Mouse (Mus musculus): ENCODE results near the gene Acvrl1.
"Not testable (repeated sequence)": the region's sequence is repeated elsewhere in the genome, so short reads cannot be mapped to it uniquely, and the experiment has no call there.

Gene Acvrl1

DNA sequence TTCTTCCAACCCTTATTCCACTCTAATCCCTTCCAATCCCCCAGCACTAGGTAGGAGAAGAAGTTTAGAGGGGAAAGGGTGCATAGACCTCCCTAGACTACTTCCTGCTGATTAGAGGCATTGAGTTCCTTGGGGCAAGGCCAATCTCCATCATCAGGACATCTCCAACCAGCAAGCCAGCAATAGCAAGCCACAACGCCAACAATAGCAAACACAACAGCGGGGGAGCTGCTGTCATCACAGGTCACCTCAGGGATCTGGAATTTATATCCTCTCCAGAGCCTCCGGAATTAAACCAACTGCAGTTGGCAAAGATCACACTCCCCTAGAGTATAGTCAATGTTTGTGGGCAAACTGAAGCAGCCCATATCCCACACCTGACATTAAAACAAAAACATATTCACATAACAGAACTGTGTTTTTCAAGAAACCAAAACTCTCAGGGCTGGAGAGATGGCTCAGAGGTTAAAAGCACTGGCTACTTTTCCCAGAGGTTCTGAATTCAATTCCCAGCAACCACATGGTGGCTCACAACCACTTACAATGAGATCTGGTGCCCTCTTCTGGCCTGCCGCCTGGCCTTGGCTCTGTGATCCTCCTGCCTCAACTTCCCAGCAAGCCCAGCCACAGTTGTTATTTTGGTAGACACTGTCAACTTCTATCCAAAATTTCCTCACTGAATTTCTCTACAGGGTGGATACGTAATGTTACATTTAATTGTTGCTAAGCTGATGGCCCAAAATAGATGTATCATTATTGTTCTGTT is 20.2 kb upstream of the Acvrl1 start:
- in situ Hi-C loops (cut with MseI, MboI): loop anchor here in 1 of 2 experiments (5.0 kb wide), 1 partner anchor 46 kb away; no protein-coding TSS in a partner anchor

DNA sequence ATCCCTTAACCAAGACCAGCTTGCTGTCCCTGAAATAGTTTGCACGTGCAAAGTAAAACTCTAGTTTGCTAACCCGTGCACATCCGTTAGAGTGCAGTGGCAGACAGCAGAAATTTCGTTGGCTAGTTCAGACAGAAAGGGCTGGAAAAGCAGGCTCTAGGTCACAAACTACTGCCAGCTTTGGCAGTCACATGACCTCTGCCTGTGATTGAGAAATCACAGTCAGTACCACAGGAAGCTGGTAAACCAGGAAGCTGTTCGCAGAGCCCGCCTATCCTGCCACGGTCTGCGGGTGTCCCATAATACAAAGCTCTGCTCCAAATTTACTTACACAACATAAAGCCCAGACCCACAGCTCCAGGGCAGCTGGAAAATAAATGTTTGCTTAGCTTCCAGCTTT is 15.1 kb upstream of the Acvrl1 start:
- in situ Hi-C loops (cut with MseI, MboI): no loop called here

DNA sequence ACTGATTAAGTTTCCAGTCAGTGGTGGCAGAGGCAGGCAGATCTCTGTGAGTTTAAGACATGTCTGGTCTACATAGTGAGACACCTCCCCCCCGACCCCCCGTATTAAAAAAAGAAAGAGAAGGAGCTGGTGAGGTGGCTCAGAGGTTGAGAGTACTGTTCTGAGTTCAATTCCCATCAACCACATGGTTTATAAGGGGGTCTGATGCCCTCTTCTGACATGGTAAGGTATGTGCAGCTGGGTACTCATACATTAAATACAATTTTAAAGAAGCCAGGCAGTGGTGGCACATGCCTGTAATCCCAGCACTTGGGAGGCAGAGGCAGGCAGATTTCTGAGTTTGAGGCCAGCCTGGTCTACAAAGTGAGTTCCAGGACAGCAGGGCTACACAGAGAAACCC is 14.5 kb upstream of the Acvrl1 start:
- in situ Hi-C loops (cut with MseI, MboI): not testable (repeated sequence)

GRCm38 (mm10) chr15:101115511-101116110 is 12.7 kb upstream of the Acvrl1 start, which contains the start of gene Ankrd33:
Gene Ankrd33 (plus strand): TSS chr15:101115755.
- in situ Hi-C loops (cut with MseI, MboI): no loop called here

DNA sequence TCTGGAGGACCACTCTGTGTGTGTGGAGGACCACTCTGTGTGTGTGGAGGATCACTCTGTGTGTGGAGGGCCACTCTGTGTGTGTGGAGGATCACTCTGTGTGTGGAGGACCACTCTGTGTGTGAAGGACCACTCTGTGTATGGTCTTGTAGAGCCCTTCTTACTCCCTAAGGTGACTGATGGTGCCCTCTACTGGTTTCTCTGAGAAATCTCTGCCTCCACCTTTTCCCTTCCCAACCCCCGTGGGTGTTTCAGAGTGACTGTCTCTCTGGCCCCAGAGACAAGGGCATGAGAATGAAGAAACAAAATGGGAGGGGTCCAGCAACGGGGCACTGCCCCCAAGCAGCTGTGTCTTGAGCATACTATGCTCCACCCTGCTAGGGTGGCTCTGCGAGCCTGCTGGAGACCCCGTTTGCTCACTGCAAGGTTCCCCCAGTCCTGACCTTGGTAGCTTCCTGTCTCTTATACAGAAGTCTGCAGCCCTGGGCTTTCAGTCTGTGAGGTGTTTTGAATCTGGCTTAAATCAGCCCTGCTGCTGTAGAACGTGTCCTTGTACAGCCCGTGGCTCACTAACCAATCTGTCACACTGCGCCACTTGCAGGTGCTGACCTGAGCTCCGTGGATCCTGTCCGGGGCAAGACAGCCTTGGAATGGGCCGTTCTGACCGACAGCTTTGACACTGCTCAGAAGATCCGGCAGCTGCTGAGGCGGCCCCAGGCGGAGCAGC is 9.8 kb upstream of the Acvrl1 start:
- in situ Hi-C loops (cut with MseI, MboI): no loop called here

DNA sequence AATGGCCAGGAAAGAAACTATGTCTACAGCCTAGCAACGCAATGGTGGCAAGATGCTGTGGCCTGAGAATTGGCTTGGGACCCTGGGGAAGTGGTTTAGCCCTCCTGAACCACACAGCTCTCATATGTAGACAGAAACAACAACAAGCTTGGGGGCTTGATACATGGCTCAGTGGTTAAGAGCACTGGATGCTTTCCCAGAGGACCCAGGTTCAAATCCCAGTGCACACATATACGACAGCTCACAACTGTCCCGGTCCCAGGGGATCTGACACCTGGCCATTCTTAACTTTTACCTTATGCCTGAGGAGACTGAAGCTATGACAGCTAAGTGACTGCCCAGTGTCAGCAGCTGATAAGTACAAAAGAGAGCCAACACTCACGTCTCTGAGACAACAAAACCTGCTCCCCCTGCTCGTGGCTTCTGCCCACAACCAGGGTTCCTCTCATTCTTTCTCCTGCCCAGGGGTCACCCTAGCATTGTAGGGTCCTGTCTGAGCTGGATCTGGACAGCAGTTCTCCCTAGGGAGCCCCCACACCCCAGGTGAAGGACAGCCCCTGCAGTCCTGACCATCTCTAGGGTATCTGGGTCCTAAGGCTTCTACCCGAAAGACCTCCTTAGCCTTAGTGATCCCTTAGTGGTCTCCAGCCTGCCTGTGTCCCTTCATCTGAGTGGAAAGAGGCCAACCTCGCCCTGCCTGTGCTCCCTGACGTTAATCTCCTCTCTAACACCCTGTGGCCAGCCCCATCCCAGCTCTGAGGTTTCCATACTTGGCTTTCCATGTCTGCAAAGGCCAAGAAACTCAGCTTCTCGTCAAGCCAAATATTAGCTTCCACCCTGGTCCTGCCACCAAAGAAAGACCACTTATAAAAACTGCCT is 6.7 kb upstream of the Acvrl1 start:
- in situ Hi-C loops (cut with MseI, MboI): no loop called here

DNA sequence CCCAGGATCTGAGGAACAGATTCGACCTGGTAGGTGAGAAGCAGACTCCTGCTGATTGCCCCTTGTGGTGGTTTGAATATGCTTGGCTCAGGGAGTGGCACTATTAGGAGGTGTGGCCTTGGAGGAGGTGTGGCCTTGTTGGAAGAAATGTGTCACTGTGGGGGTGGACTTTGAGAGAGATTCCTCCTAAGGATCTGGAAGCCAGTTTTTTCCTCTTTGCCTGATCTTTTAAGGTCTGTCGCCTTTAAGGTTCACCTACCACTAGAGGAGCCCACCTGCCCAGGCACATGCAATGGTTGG is 6.1 kb upstream of the Acvrl1 start:
- in situ Hi-C loops (cut with MseI, MboI): no loop called here

- in situ Hi-C loops (cut with MseI, MboI): no loop called here
Observed at GRCm38 (mm10) chr15:101123202-101123601, 5.1 kb upstream of the Acvrl1 start.

DNA sequence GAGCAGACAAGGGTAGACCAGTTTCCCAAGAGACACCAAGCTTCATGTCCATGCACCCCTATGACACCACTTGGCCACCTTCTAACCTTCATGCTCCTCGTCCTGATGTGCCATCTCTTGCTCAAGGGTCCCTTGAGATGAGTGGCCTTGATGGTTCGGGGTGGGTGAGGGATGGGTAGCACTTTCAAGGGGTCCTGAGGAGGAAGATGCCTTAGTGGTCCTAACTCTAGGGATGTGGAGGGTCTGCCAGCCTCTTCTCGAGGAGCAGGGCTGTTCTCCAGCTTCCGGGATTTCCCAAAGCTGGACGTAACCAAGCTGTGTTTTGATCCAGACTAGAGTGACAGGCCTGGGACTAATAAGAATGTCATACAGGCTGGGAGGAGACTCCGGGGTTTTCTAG is 2.8 kb upstream of the Acvrl1 start:
- in situ Hi-C loops (cut with MseI, MboI): no loop called here

- in situ Hi-C loops (cut with MseI, MboI): no loop called here
Observed at GRCm38 (mm10) chr15:101126876-101127544, 1.3 kb upstream of the Acvrl1 start.

DNA sequence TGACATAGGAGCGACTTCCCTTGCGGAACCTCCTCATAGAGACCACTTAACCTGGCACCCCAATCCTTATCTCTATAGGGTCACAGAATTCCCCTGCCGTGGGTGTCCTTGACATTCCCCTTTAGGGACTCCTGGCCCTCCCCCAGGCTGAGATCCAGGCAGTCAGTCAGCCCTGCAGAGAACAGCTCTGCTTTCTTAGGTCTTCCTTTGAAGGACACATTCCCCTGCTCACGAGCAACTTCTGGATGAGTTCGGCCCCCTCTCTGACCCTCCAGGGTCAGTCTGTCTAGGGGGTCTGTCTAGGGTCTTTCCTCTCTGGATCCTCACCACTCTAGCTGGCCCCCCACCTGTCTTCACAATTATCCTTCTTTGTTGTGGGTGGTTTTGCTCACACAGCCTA is 1.1 kb downstream of the Acvrl1 start:
- in situ Hi-C loops (cut with MseI, MboI): no loop called here

DNA sequence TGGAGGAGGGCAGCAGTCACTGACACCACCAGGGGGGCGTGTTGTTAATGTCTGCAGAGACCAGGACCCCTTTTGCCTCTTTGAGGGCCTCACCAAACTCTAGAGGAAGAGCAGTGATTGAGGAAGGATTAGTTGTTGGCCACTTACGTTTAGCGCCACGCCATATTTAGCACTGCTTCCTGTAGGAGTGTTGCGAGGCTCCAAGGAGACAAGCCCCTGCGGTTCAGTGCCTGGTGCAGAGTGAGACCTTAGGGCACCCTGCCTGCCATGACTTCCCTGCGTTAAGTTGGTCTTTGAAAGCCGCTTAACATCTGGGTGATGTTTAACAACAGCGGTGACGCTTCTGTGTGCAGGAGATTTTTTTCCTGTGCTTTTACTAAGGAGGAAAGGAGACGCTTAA is 3.2 kb downstream of the Acvrl1 start:
- in situ Hi-C loops (cut with MseI, MboI): no loop called here

GRCm38 (mm10) chr15:101132041-101132440 is 3.7 kb downstream of the Acvrl1 start:
- in situ Hi-C loops (cut with MseI, MboI): no loop called here

GRCm38 (mm10) chr15:101132761-101133160 is 4.4 kb downstream of the Acvrl1 start:
- in situ Hi-C loops (cut with MseI, MboI): no loop called here

- in situ Hi-C loops (cut with MseI, MboI): no loop called here
Observed at GRCm38 (mm10) chr15:101133993-101134704, 5.8 kb downstream of the Acvrl1 start.

- in situ Hi-C loops (cut with MseI, MboI): no loop called here
Observed at GRCm38 (mm10) chr15:101135405-101135804, 7.1 kb downstream of the Acvrl1 start.

- in situ Hi-C loops (cut with MseI, MboI): no loop called here
Observed at GRCm38 (mm10) chr15:101137455-101137854, 9.1 kb downstream of the Acvrl1 start.

DNA sequence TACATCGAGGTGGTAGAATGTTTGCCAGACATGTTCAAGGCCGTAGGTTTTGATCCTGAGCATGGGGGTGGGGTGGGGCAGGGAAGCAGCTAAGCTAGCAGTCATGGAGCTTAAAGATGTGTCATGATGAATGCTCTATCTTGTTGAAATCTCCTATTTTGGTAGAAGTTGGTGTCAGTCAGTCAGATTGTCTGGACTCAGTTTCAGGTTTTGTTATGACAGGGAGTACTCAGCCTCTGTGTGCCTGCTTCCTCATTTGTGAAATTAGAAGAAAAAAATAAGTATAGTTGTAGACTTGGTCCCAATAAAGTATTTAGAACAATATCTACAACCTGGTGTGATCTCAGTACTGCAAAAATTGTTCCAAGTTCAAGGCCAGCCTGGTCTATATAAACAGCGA is 10.4 kb downstream of the Acvrl1 start:
- in situ Hi-C loops (cut with MseI, MboI): no loop called here

- in situ Hi-C loops (cut with MseI, MboI): no loop called here
Observed at GRCm38 (mm10) chr15:101139885-101140284, 11.6 kb downstream of the Acvrl1 start.

GRCm38 (mm10) chr15:101140587-101140986 is 12.3 kb downstream of the Acvrl1 start:
- in situ Hi-C loops (cut with MseI, MboI): no loop called here
